Comparison of ENCODE assay signal across 26 mouse cellular contexts in the genomic region with DNA sequence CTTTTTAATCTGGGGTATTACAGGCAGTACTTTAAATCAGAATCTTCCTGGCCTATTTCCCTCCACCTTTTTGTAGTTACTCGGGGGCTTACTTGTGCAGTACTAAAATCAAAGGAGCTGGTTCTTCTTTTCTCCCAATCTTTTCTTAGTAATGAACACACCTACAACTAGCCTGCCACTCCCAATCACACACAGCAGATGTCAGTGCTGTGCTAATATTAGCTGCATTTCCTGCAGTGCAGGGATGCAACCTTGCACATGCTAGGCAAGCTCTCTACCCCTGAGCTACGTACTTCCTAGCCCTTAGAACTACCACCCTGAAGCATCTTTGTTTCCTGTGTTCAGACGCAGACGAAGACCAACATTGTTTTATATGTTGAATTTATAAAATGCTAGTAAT. TPM values are rescaled to one million over a fixed set of nuclear protein-coding genes. Genes with fewer than 3 reads are reported as not detected.
A peak's percentile ranks its signal among the peaks of the same experiment; 100 is the strongest.
DNase-seq lines count a peak whose midpoint lies in the region; ATAC-seq and TF ChIP-seq lines count a peak whose summit lies in the region.
"Not testable (repeated sequence)": the region's sequence is repeated elsewhere in the genome, so short reads cannot be mapped to it uniquely, and the experiment has no call there.
"Had no signal": no experiment of that assay in that cellular context is flagged by ENCODE, and none has a peak within 500 bp of the region (broad histone marks: within the 10 kb centered on the region; RNA-seq: fewer than 3 reads in every experiment).

No protein-coding gene starts in this region.

- H3K9ac ChIP-seq in forebrain, embryonic 16.5 days (replicated peaks; ENCODE audit: low read depth, low read length); midbrain, embryonic 16.5 days (ENCODE audit: low read depth, low read length); neural tube, embryonic 14.5 days (replicated peaks; ENCODE audit: low read depth, low read length): not testable (repeated sequence)

- not testable (repeated sequence) for H3K4me3 ChIP-seq in forebrain, embryonic 16.5 days (replicated peaks; ENCODE audit: low read length); kidney, adult 2 months (ENCODE audit: insufficient read depth, low read depth, low read length); midbrain, embryonic 16.5 days (ENCODE audit: low read depth, low read length); neural tube, embryonic 14.5 days (ENCODE audit: low read depth, low read length)

- H3K9me3 ChIP-seq in forebrain, embryonic 16.5 days (ENCODE audit: control insufficient read depth, low read length); midbrain, embryonic 16.5 days (replicated peaks; ENCODE audit: control insufficient read depth, low read length, poor library complexity, severe bottlenecking); neural tube, embryonic 14.5 days (ENCODE audit: control insufficient read depth, low read length): not testable (repeated sequence)

- not testable (repeated sequence) for H3K27ac ChIP-seq in forebrain, embryonic 16.5 days (ENCODE audit: low read length); kidney, adult 2 months (ENCODE audit: insufficient read depth, low read depth, low read length); midbrain, embryonic 16.5 days (ENCODE audit: low read length); neural tube, embryonic 14.5 days (ENCODE audit: low read depth, low read length)

- not testable (repeated sequence) for H3K4me1 ChIP-seq in forebrain, embryonic 16.5 days (replicated peaks; ENCODE audit: control insufficient read depth, insufficient read depth, low read length); kidney, adult 2 months (ENCODE audit: control insufficient read depth, insufficient read depth, low read length); midbrain, embryonic 16.5 days (ENCODE audit: control insufficient read depth, insufficient read depth, low read length); neural tube, embryonic 14.5 days (ENCODE audit: control insufficient read depth, insufficient read depth, low read length)

- DNase-seq in brain, embryonic 14.5 days (ENCODE audit: low read depth), result peak; percentile 4
- DNase-seq in kidney, adult 2 months, result peak; percentile 39
- peak; percentile 6 for DNase-seq in kidney, postnatal 10 days

- WGBS in forebrain, embryonic 16.5 days, result 79% methylated on average over 4 of the region's 4 CpGs
- WGBS in kidney, adult 2 months, result 69% methylated on average over 4 of the region's 4 CpGs
- WGBS in midbrain, embryonic 16.5 days, result 74% methylated on average over 4 of the region's 4 CpGs
- 90% methylated on average over 4 of the region's 4 CpGs for WGBS in neural tube, embryonic 14.5 days

- TF ChIP-seq CTCF in brain, embryonic 14.5 days (IDR thresholded peaks at IDR 0.05; ENCODE audit: borderline replicate concordance, extremely low read depth, insufficient read depth, insufficient read length), result not testable (repeated sequence)
- peak; percentile 26; the same call in 1 of the 2 replicates for TF ChIP-seq CTCF in kidney, adult 2 months (conservative IDR thresholded peaks at IDR 0.05; ENCODE audit: insufficient read depth, insufficient read length, low read depth, low read length)

- not testable (repeated sequence) for H3K36me3 ChIP-seq in forebrain, embryonic 16.5 days (ENCODE audit: control insufficient read depth, insufficient read depth); kidney, adult 2 months (ENCODE audit: control insufficient read depth, insufficient read depth, low read length); midbrain, embryonic 16.5 days (ENCODE audit: control insufficient read depth, insufficient read depth, low read length); neural tube, embryonic 14.5 days (ENCODE audit: control insufficient read depth, insufficient read depth, low read length)

- not testable (repeated sequence) for TF ChIP-seq POLR2A in brain, embryonic 14.5 days (IDR thresholded peaks at IDR 0.05; ENCODE audit: borderline replicate concordance, extremely low read depth, insufficient read depth, insufficient read length, poor library complexity, severe bottlenecking); kidney, adult 2 months (IDR thresholded peaks at IDR 0.05; ENCODE audit: low read depth, low read length)

- H3K27me3 ChIP-seq in forebrain, embryonic 16.5 days (replicated peaks; ENCODE audit: control insufficient read depth, insufficient read depth, low read length); kidney, adult 2 months (replicated peaks; ENCODE audit: control insufficient read depth, insufficient read depth, low read length); midbrain, embryonic 16.5 days (ENCODE audit: control insufficient read depth, insufficient read depth, low read depth, low read length); neural tube, embryonic 14.5 days (ENCODE audit: control insufficient read depth, insufficient read depth, low read length): not testable (repeated sequence)

- peak; percentile 66; the same call in 1 of the 2 replicates for ATAC-seq in forebrain, embryonic 16.5 days
- peak; percentile 44; the same call in 1 of the 2 replicates for ATAC-seq in megakaryocyte progenitor cell, adult 5-6 weeks (replicated peaks; ENCODE audit: poor library complexity)
- 0 out of 2 replicates have a peak, but pooled peaks have one; percentile 68 for ATAC-seq in midbrain, embryonic 16.5 days
- ATAC-seq in neural tube, embryonic 14.5 days (ENCODE audit: low read depth), result peak; percentile 77; the same call in 1 of the 2 replicates

- H3K4me2 ChIP-seq in forebrain, embryonic 16.5 days (ENCODE audit: low read length); midbrain, embryonic 16.5 days (ENCODE audit: low read length); neural tube, embryonic 14.5 days (ENCODE audit: low read depth, low read length): not testable (repeated sequence)

RNA-seq across cellular contexts. Expression of a gene that starts 45.8 kb away (rescaled TPM):
- polyA plus RNA-seq in brain, embryonic 14.5 days (2012; rRNA removed), result not detected in 2 replicates
- not detected in 2 replicates for polyA plus RNA-seq in forebrain, embryonic 16.5 days (2015; fragmentation: Nextera tagmentation; extraction: Ambion mirVana)
- polyA plus RNA-seq in kidney, adult 2 months (2012; rRNA removed), result 193 and 203 TPM in 2 replicates
- not detected in 2 replicates for total RNA-seq in megakaryocyte progenitor cell, adult 5-6 weeks (2015)
- not detected in 2 replicates for total RNA-seq in megakaryocyte progenitor cell, adult 5-6 weeks (2017)
- not detected in 2 replicates for polyA plus RNA-seq in midbrain, embryonic 16.5 days (2015; fragmentation: Nextera tagmentation; extraction: Ambion mirVana)
- polyA plus RNA-seq in neural tube, embryonic 14.5 days (2014; fragmentation: Nextera tagmentation; extraction: Ambion mirVana), result not detected in 2 replicates
- total RNA-seq: adrenal gland, adult 18-20 months; adrenal gland, postnatal 36 days; CH12.LX; gastrocnemius, adult 8-10 months; gastrocnemius, postnatal 25 days; heart, adult 2 months; heart, postnatal 14 days; heart, postnatal 4 days had no signal
- polyA plus RNA-seq: embryonic facial prominence, embryonic 11.5 days; embryonic facial prominence, embryonic 14.5 days; forebrain, embryonic 11.5 days; forebrain, embryonic 14.5 days; G1E; heart, adult 2 months; heart, embryonic 10.5 days; heart, embryonic 13.5 days; heart, embryonic 16.5 days; hindbrain, embryonic 11.5 days; hindbrain, embryonic 14.5 days; Patski had no signal

Comparison
In these comparisons a context has a peak if more than half of its experiments do, and no peak if none do; other contexts are left out.
1. RNA of a gene that starts 45.8 kb away (polyA plus RNA-seq): 193 to 203 TPM in kidney, adult 2 months; not detected in brain, embryonic 14.5 days, not detected in forebrain, embryonic 16.5 days, not detected in midbrain, embryonic 16.5 days and not detected in neural tube, embryonic 14.5 days; every median in the first group is over 100 times any median in the second.
2. Peak in every context shown above with its lines, with median percentiles within 50 percentile points of each other: DNase-seq and ATAC-seq.